Comparison of ENCODE assay signal across 27 mouse cellular contexts in genomic region chr2:112472076-112472475, GRCm38 (mm10). TPM values are rescaled to one million over a fixed set of nuclear protein-coding genes. Genes with fewer than 3 reads are reported as not detected.
DNase-seq lines count a peak whose midpoint lies in the region.
"Had no signal": no experiment of that assay in that cellular context is flagged by ENCODE, and none has a peak within 500 bp of the region (broad histone marks: within the 10 kb centered on the region; RNA-seq: fewer than 3 reads in every experiment).

No protein-coding gene starts in this region.

- peak; percentile 58 to 61 for DNase-seq in cerebellum, postnatal 10 days
- DNase-seq in cerebellum, adult 18-20 months, result no peak
- peak; percentile 38 to 54 for DNase-seq in cerebellum, postnatal 14 days
- no peak for DNase-seq in cerebellum, adult 11-12 months
- peak; percentile 4 for DNase-seq in heart, embryonic 10.5 days (ENCODE audit: low spot score)
- DNase-seq in heart, postnatal 25 days (ENCODE audit: low spot score), result no peak
- peak; percentile 49 for DNase-seq in adipocyte (ENCODE audit: low spot score)
- DNase-seq in kidney, postnatal 14 days, result no peak
- DNase-seq: adrenal gland, adult 2 months; adrenal gland, adult 8-10 months; adrenal gland, postnatal 10 days; adrenal gland, postnatal 14 days; adrenal gland, postnatal 25 days; adrenal gland, postnatal 36 days; B cell, adult 2 months; cerebellum, adult 11 months; cerebellum, adult 2 months; cerebellum, adult 8-10 months had no signal

- no peak overlapping the region for H3K4me3 ChIP-seq in heart, embryonic 10.5 days

- H3K36me3 ChIP-seq in heart, embryonic 10.5 days, result peaks cover 23% of the 10 kb centered on the region

- H3K27me3 ChIP-seq in heart, embryonic 10.5 days (ENCODE audit: insufficient read depth, poor library complexity, severe bottlenecking), result no peaks in the 10 kb centered on the region
- H3K27me3 ChIP-seq: CH12.LX, Patski had no signal

- intact Hi-C loops in heart, postnatal 25 days (cut with DNase I), result no loop called here

- H3K9me3 ChIP-seq in heart, embryonic 10.5 days, result no peaks in the 10 kb centered on the region
- H3K9me3 ChIP-seq: G1E had no signal

- 84% methylated on average over 2 of the region's 2 CpGs for WGBS in heart, embryonic 10.5 days

- H3K4me1 ChIP-seq in heart, embryonic 10.5 days, result peaks cover 9% of the 10 kb centered on the region; the same call in 1 of the 2 replicates

- no peak overlapping the region for H3K27ac ChIP-seq in heart, embryonic 10.5 days

RNA-seq across cellular contexts. Expression of gene Chrm5, which starts 8.5 kb away (rescaled TPM):
- polyA plus RNA-seq in heart, embryonic 10.5 days (2016; fragmentation: Nextera tagmentation; extraction: Ambion mirVana), result not detected in 2 replicates
- not detected for total RNA-seq in heart, postnatal 25 days (2021)
- total RNA-seq: adrenal gland, adult 18-20 months; adrenal gland, adult 2 months; adrenal gland, adult 8-10 months; adrenal gland, postnatal 10 days; adrenal gland, postnatal 14 days; adrenal gland, postnatal 25 days; adrenal gland, postnatal 36 days; CH12.LX; ES-E14; G1E; MEL had no signal
- polyA plus RNA-seq: activated CD4-positive, CD25-positive, alpha-beta regulatory T cell, adult 4 months; adrenal gland, adult 2 months; C2C12; CD4-positive, CD25-positive, alpha-beta regulatory T cell, adult 4 months; G1E; Patski had no signal

RNA-seq across cellular contexts. Expression of gene Emc7, which starts 17.3 kb away (rescaled TPM):
- polyA plus RNA-seq in heart, embryonic 10.5 days (2016; fragmentation: Nextera tagmentation; extraction: Ambion mirVana), result 16.1 and 18.5 TPM in 2 replicates
- total RNA-seq in heart, postnatal 25 days (2021), result 10 to 100 TPM; 15.3 to 15.8 TPM

RNA-seq across cellular contexts. Expression of gene Aven, which starts 20.7 kb away (rescaled TPM):
- 6.5 and 12.5 TPM in 2 replicates for polyA plus RNA-seq in heart, embryonic 10.5 days (2016; fragmentation: Nextera tagmentation; extraction: Ambion mirVana)
- total RNA-seq in heart, postnatal 25 days (2021), result 10 to 100 TPM; 16.3 to 18.3 TPM

Comparison
In these comparisons a context has a peak if more than half of its experiments do, and no peak if none do; other contexts are left out.
1. DNase-seq: peak in cerebellum, postnatal 10 days (2 of 2), cerebellum, postnatal 14 days (2 of 2), heart, embryonic 10.5 days (single experiment) and adipocyte (single experiment); none in cerebellum, adult 18-20 months (0 of 2), cerebellum, adult 11-12 months (single experiment), heart, postnatal 25 days (single experiment) and kidney, postnatal 14 days (single experiment).